Mouse (Mus musculus) spleen, adult 2 months (tissue): ENCODE data around the gene Slc30a4. TPM values are rescaled to one million over a fixed set of nuclear protein-coding genes. Genes with fewer than 3 reads are reported as not detected.

Experiments used
- DNase-seq, 2 experiments: peaks; one replicate each; pipeline versions ENCODE4 v3.0.0 to v3.0.0-alpha.2; 2012 to 2021; ENCODE audit warnings: low spot score in 2 of 2, low read depth in 1 of 2
- H3K27ac ChIP-seq: fragments of 200-500 bp; 2 replicates; pipeline ENCODE4 v1.5.1; 2012; ENCODE audit warnings: low read length, inconsistent platforms; ENCODE audit not compliant: insufficient read depth
- H3K27me3 ChIP-seq: fragments of 200-500 bp; 2 replicates; pipeline ENCODE4 v1.6.1; 2012; ENCODE audit warnings: mild to moderate bottlenecking, moderate library complexity, low read length, inconsistent platforms; ENCODE audit not compliant: control insufficient read depth, insufficient read depth
- H3K36me3 ChIP-seq: fragments of 200-500 bp; 2 replicates; pipeline ENCODE4 v1.6.1; 2012; ENCODE audit warnings: mild to moderate bottlenecking, low read length, inconsistent platforms; ENCODE audit not compliant: control insufficient read depth, insufficient read depth
- H3K4me1 ChIP-seq: fragments of 200-500 bp; 2 replicates; pipeline ENCODE4 v1.6.1; 2011; ENCODE audit warnings: inconsistent platforms; ENCODE audit not compliant: control insufficient read depth, insufficient read depth, insufficient read length
- H3K4me3 ChIP-seq: fragments of 200-500 bp; 2 replicates; pipeline ENCODE4 v1.5.1; 2011; ENCODE audit warnings: mild to moderate bottlenecking, inconsistent platforms; ENCODE audit not compliant: insufficient read depth, insufficient read length; ENCODE audit errors: extremely low read depth
- CTCF ChIP-seq: fragments of 200-500 bp; IDR thresholded peaks from 2 replicates; pipeline ENCODE4 v1.5.1; 2011; ENCODE audit warnings: mild to moderate bottlenecking, inconsistent platforms; ENCODE audit not compliant: insufficient read depth, insufficient read length, insufficient replicate concordance; ENCODE audit errors: extremely low read depth
- POLR2A ChIP-seq: fragments of 200-500 bp; IDR thresholded peaks from 2 replicates; pipeline ENCODE4 v1.6.1; 2011; ENCODE audit warnings: low read depth, low read length, inconsistent platforms
- WGBS: fragments of 180-500 bp; shearing (Covaris S2); methylation state at CpG from one replicate; pipeline ENCODE4 v1.1.7; 2018; 5-methylcytosine and 5-hydroxymethylcytosine counted together
- polyA plus RNA-seq: library from polyadenylated mRNA; depleted of rRNA; stranded (reverse); fragments of >200 nt; gene quantifications from 2 replicates; pipeline ENCODE4 v1.2.3, GENCODE M21; 2012; rRNA removed

The Slc30a4 gene
- polyA plus RNA-seq, result 1.8 TPM in 2 replicates

DNA sequence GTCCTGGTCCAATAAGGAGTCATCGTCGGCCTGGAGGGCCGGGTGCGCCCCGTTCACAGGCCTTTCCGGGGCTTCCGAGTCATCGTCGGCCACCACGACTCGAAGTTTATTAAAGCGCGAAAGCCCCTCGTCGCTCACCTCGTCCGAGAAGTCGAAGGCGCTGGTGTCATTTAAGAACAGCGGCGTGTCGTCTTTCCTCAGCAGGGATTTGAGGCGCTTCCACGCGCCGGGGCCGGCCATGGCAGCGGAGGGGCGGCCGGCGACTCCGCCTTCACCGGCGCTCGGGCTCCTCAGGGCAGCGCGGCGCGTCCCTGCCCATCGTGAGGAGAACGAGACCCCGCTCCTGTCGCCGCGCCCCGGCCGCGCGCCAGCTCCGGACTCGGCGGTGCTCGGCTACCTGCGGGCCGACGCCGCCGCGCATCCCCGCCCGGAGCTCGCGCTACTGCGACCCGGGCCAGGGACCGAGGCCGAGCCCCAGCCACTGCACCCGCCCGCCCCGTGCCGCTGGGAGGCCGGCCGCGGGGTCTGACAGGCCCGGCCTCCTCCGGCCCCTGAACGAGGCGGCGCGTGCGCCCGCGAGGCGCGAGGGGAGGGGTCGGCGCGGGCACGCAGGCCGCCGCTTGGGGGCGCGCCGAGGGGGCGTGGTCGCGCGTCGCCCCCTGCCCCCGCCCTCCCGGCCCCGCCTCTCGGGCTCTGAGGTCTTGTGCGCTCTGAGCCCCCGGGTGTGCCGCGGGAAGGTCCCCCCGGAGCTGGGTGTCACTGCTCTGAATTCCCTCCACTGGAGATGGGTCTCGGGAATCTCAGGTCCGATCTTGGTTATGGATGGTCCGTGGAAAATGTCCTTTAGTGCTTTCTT, at the start of gene Slc30a4:
Slc30a4 (minus strand) TSS at position 483 of the 856 bp plus-strand sequence.
- TF ChIP-seq POLR2A (no peak), CTCF (no peak)
- Histone ChIP-seq H3K36me3 (no peaks in the 10 kb centered on the region), H3K4me1 (peaks cover 2% of the 10 kb centered on the region; the same call in 1 of the 2 replicates), H3K27me3 (no peaks in the 10 kb centered on the region), H3K27ac (no peak within 1 kb of the TSS), H3K4me3 (peak within 1 kb of the TSS; percentile 65)
- WGBS, result 1% methylated on average over 102 of the region's 111 CpGs
- DNase-seq, result peak in 1 of 2 experiments; percentile 65

DNA sequence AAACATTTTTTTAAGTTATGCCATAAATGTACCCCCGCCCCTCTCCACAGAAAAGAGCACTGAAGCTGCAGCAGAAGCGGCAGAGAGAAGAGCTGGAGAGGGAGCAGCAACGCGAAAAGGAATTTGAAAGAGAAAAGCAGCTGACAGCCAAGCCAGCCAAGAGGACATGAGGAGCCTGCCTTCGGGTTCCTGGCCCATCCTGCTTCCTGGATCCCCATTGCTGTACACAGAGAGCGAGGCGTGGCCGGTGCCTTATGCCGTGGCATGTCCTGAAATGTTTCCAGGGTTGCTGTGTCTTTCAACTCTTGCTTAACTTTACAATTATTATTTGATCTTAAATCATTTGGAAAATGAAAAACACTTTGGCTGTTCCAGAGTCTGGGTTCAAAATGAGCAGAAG, 44.0 kb upstream of the Slc30a4 start:
- TF ChIP-seq CTCF, result no peak
- no peak for TF ChIP-seq POLR2A
- H3K36me3 ChIP-seq, result peaks cover 15% of the 10 kb centered on the region
- no peak overlapping the region for H3K4me3 ChIP-seq
- WGBS, result 85% methylated on average over 9 of the region's 9 CpGs
- no peak overlapping the region for H3K27ac ChIP-seq
- no peaks in the 10 kb centered on the region for H3K4me1 ChIP-seq
- no peaks in the 10 kb centered on the region for H3K27me3 ChIP-seq
- no peak for DNase-seq

DNA sequence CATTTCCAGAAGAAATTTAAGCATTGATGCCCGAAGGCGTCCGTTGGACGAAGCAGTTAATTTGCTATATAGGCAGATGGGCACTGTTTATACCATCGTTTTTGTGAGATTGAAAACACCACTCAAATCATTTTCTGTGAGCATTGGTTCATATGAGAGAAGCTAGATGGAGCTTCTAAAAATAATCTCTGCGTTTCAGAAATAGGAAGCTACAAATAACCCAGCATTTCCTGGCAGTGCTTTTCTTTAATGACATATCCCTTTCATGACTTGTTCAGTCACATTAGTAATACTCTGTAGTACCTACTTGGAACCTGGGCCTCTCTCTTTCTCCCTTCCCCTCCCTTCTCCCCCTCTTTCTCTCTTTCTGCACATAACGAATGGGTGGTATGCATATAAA, 36.6 kb upstream of the Slc30a4 start:
- no peak for DNase-seq
- 0 out of 2 replicates have a peak, but pooled peaks cover 2% of the 10 kb centered on the region for H3K36me3 ChIP-seq
- TF ChIP-seq POLR2A, result no peak
- TF ChIP-seq CTCF, result no peak
- H3K4me3 ChIP-seq, result peak overlapping the region; percentile 86
- H3K27ac ChIP-seq, result no peak overlapping the region
- H3K27me3 ChIP-seq, result no peaks in the 10 kb centered on the region
- WGBS, result 14% methylated on average over 7 of the region's 7 CpGs
- H3K4me1 ChIP-seq, result peaks cover 7% of the 10 kb centered on the region

DNA sequence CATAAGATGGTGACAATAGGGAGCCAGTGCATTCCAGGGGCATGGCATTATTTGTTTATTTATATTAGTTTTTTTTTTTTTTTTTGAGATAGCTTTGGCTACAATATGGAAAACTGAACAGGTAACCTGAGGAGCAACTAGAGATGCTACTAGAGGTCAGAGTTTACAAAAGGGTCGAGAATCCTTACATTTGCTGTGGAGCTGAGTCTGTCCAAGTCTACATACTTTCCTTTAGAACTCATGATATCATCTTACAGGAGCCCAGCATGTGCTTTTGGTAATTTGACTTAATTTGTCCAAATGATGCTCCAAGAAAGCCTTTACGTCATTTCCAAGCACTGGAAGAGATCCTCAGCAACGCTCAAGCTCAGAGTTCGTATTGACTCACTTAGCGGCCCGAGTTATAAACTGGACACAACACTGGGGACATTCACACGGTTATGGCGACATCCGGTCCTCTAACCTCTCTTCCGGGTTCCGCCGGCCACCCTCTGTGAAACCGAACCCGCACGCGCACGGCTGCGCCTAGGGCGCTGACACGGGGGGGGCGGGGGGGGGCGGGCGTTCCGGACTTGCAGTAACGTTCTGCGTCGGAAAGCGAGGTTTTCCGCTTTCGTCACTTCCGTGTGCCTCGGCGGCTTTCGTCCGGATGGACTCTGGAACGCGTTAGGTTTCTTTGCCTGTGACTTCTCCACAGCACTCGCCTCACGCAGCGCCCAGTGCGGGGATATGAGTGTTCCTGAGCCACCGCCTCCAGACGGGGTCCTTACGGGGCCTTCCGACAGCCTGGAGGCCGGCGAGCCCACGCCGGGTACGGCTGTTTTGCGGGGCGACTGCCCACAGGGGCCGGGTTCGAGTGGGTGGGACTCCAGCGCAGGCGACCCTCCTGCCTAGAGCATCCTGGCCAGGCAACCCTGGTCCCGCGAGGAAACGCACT, 35.7 kb upstream of the Slc30a4 start, which contains the start of gene Bloc1s6:
Bloc1s6 (plus strand) TSS at position 610 of the 937 bp plus-strand sequence.
- WGBS, result 1% methylated on average over 49 of the region's 59 CpGs
- H3K36me3 ChIP-seq, result 0 out of 2 replicates have a peak, but pooled peaks cover 2% of the 10 kb centered on the region
- H3K27me3 ChIP-seq, result no peaks in the 10 kb centered on the region
- DNase-seq, result peak; percentile 83 to 90
- H3K4me1 ChIP-seq, result peaks cover 7% of the 10 kb centered on the region
- peak within 1 kb of the TSS; percentile 86 for H3K4me3 ChIP-seq
- peak within 1 kb of the TSS; percentile 90 for H3K27ac ChIP-seq
- TF ChIP-seq POLR2A, result peak; percentile 33; the same call in 1 of the 2 replicates
- no peak for TF ChIP-seq CTCF

DNA sequence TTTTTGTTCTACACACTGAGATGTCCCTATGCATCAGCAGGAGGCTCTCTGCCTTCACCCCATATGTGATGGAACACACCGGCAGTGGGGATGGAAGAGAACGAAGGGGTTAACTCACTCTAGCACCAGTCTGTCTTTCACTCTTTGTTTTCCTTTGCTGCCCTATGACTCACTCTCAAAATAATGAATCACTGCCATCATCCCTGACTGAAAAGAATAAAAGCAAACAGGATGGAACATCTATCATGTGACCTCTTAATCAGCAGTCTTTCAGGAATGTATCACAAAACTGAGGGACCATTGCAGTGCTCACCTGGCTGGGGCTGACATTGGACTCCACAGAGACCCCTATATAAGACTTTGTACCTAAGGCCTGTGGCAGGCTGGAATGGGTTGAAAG, 29.0 kb upstream of the Slc30a4 start:
- H3K27me3 ChIP-seq, result no peaks in the 10 kb centered on the region
- H3K4me1 ChIP-seq, result no peaks in the 10 kb centered on the region
- TF ChIP-seq CTCF, result no peak
- no peak for TF ChIP-seq POLR2A
- no peak for DNase-seq
- no peak overlapping the region for H3K4me3 ChIP-seq
- H3K27ac ChIP-seq, result no peak overlapping the region
- H3K36me3 ChIP-seq, result no peaks in the 10 kb centered on the region
- WGBS, result 74% methylated on average over 2 of the region's 2 CpGs

DNA sequence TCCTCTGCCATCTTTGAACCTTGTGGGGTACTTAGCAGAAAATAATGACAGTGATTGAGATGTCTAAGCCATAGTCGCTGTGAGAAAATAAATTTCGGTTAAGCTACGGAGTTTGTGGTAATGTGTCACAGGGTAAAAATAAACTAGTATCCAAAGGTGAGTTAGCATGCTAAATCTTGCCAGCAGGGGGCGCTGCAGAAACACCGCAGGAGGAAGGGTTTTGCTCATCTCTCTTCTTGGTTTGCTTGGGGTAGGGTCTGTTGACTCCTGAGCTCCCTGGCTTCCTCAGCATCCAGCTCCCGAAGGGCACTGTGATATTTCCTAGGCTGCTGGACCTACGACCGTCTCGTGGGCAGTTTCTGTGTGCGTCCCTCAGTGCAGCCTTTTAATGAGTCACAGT, 23.1 kb upstream of the Slc30a4 start:
- H3K27ac ChIP-seq, result no peak overlapping the region
- 59% methylated on average over 10 of the region's 10 CpGs for WGBS
- peak in 1 of 2 experiments; percentile 24 for DNase-seq
- no peaks in the 10 kb centered on the region for H3K27me3 ChIP-seq
- H3K36me3 ChIP-seq, result no peaks in the 10 kb centered on the region
- TF ChIP-seq POLR2A (no peak), CTCF (peak; percentile 58; the same call in 1 of the 2 replicates)
- no peak overlapping the region for H3K4me3 ChIP-seq
- H3K4me1 ChIP-seq, result no peaks in the 10 kb centered on the region
